Mouse (Mus musculus) midbrain, embryonic 10.5 days (tissue): ENCODE results near the gene Efnb3. TPM values are rescaled to one million over a fixed set of nuclear protein-coding genes. Genes with fewer than 3 reads are reported as not detected.
A peak's percentile ranks its signal among the peaks of the same experiment; 100 is the strongest.

ENCODE experiments used
- DNase-seq: peaks from one replicate; pipeline ENCODE4 v3.0.0-alpha.2; 2017; ENCODE audit warnings: low spot score
- H3K27ac ChIP-seq: fragments of 300-500 bp; sonication (generic); replicated peaks from 2 replicates; pipeline ENCODE4 v1.5.1; 2016; ENCODE audit warnings: mild to moderate bottlenecking
- H3K27me3 ChIP-seq: fragments of 300-500 bp; sonication (generic); 2 replicates; pipeline ENCODE4 v1.6.1; 2016; ENCODE audit warnings: low read depth, mild to moderate bottlenecking; ENCODE audit not compliant: poor library complexity, severe bottlenecking
- H3K36me3 ChIP-seq: fragments of 300-500 bp; sonication (generic); 2 replicates; pipeline ENCODE4 v1.6.1; 2016; ENCODE audit warnings: mild to moderate bottlenecking, moderate library complexity
- H3K4me1 ChIP-seq: fragments of 300-500 bp; sonication (generic); 2 replicates; pipeline ENCODE4 v1.6.1; 2016
- H3K4me3 ChIP-seq: fragments of 300-500 bp; sonication (generic); 2 replicates; pipeline ENCODE4 v1.5.1; 2016; ENCODE audit warnings: mild to moderate bottlenecking, moderate library complexity
- H3K9me3 ChIP-seq: fragments of 300-500 bp; sonication (generic); replicated peaks from 2 replicates; pipeline ENCODE4 v1.6.1; 2016; ENCODE audit warnings: mild to moderate bottlenecking
- WGBS: fragments of 180-500 bp; shearing (Covaris S2); methylation state at CpG from one replicate; pipeline ENCODE4 v1.1.7; 2016; 5-methylcytosine and 5-hydroxymethylcytosine counted together
- polyA plus RNA-seq: library from polyadenylated mRNA; unstranded; fragments of >200 nt; fragmentation: Nextera tagmentation; extraction: Ambion mirVana; gene quantifications from 2 replicates; pipeline ENCODE4 v1.2.1, GENCODE M21; 2016

The Efnb3 gene
- polyA plus RNA-seq: 48.8 and 53.9 TPM in 2 replicates

- peaks cover 55% of the 10 kb centered on the region for H3K36me3 ChIP-seq
- whole genome bisulfite sequencing: under 1% methylated on average over 59 of the region's 59 CpGs
- peak within 1 kb of the TSS; percentile 94 for H3K4me3 ChIP-seq
- peaks cover 21% of the 10 kb centered on the region for H3K27me3 ChIP-seq
- H3K4me1 ChIP-seq: peaks cover 99% of the 10 kb centered on the region
- DNase-seq: peak; percentile 84
- peak within 1 kb of the TSS; percentile 97 for H3K27ac ChIP-seq
- no peaks in the 10 kb centered on the region for H3K9me3 ChIP-seq
These were observed at the start of gene Efnb3 for GRCm38 (mm10) chr11:69559851-69560765. Gene Efnb3 (minus strand): TSS chr11:69560205.

- H3K4me1 ChIP-seq: peaks cover 29% of the 10 kb centered on the region
- 65% methylated on average over 7 of the region's 7 CpGs for WGBS
- no peaks in the 10 kb centered on the region for H3K36me3 ChIP-seq
- H3K4me3 ChIP-seq: no peak overlapping the region
- H3K27me3 ChIP-seq: peaks cover 16% of the 10 kb centered on the region
- no peak overlapping the region for H3K27ac ChIP-seq
- no peaks in the 10 kb centered on the region for H3K9me3 ChIP-seq
- DNase-seq: no peak
These were observed 49.4 kb upstream of the Efnb3 start for GRCm38 (mm10) chr11:69609416-69609815.

- no peak overlapping the region for H3K4me3 ChIP-seq
- no peaks in the 10 kb centered on the region for H3K9me3 ChIP-seq
- H3K27me3 ChIP-seq: peaks cover 23% of the 10 kb centered on the region
- H3K4me1 ChIP-seq: peaks cover 25% of the 10 kb centered on the region
- no peak for DNase-seq
- H3K27ac ChIP-seq: no peak overlapping the region
- 94% methylated on average over 3 of the region's 3 CpGs for whole genome bisulfite sequencing
- H3K36me3 ChIP-seq: no peaks in the 10 kb centered on the region
These were observed 48.5 kb upstream of the Efnb3 start for GRCm38 (mm10) chr11:69608525-69608924.

GRCm38 (mm10) chr11:69606832-69607231 lies 46.8 kb upstream of the Efnb3 start:
- H3K36me3 ChIP-seq: no peaks in the 10 kb centered on the region
- no peak for DNase-seq
- no peaks in the 10 kb centered on the region for H3K9me3 ChIP-seq
- 0 out of 2 replicates have a peak overlapping the region, but pooled peaks have one; percentile 71 for H3K4me3 ChIP-seq
- H3K27me3 ChIP-seq: peaks cover 38% of the 10 kb centered on the region
- H3K27ac ChIP-seq: no peak overlapping the region
- peaks cover 21% of the 10 kb centered on the region for H3K4me1 ChIP-seq
- 84% methylated on average over 2 of the region's 2 CpGs for WGBS

- no peak for DNase-seq
- H3K27ac ChIP-seq: peak overlapping the region; percentile 83
- 67% methylated on average over 2 of the region's 2 CpGs for WGBS
- peaks cover 38% of the 10 kb centered on the region for H3K27me3 ChIP-seq
- peak overlapping the region; percentile 71 for H3K4me3 ChIP-seq
- no peaks in the 10 kb centered on the region for H3K9me3 ChIP-seq
- H3K4me1 ChIP-seq: peaks cover 21% of the 10 kb centered on the region
- no peaks in the 10 kb centered on the region for H3K36me3 ChIP-seq
These were observed 46.4 kb upstream of the Efnb3 start for GRCm38 (mm10) chr11:69606491-69606795.

GRCm38 (mm10) chr11:69605726-69606490 lies 45.9 kb upstream of the Efnb3 start, which contains the start of gene Atp1b2:
Gene Atp1b2 (minus strand): TSS chr11:69605942.
- WGBS: 4% methylated on average over 32 of the region's 32 CpGs
- H3K27ac ChIP-seq: peak within 1 kb of the TSS; percentile 83
- peak within 1 kb of the TSS; percentile 71 for H3K4me3 ChIP-seq

GRCm38 (mm10) chr11:69604795-69605664 lies 45.0 kb upstream of the Efnb3 start:
- peaks cover 33% of the 10 kb centered on the region for H3K4me1 ChIP-seq
- peak; percentile 47 for DNase-seq
- peaks cover 38% of the 10 kb centered on the region for H3K27me3 ChIP-seq
- H3K4me3 ChIP-seq: peak overlapping the region; percentile 71
- WGBS: under 1% methylated on average over 73 of the region's 73 CpGs
- no peaks in the 10 kb centered on the region for H3K9me3 ChIP-seq
- H3K36me3 ChIP-seq: 0 out of 2 replicates have a peak, but pooled peaks cover 4% of the 10 kb centered on the region
- H3K27ac ChIP-seq: peak overlapping the region; percentile 83

More at GRCm38 (mm10) chr11:69605726-69606490, 45.9 kb upstream of the Efnb3 start, which contains the start of gene Atp1b2:
- Histone ChIP-seq H3K36me3 (0 out of 2 replicates have a peak, but pooled peaks cover 3% of the 10 kb centered on the region), H3K9me3 (no peaks in the 10 kb centered on the region), H3K4me1 (peaks cover 24% of the 10 kb centered on the region), H3K27me3 (peaks cover 38% of the 10 kb centered on the region)
- peak; percentile 78 for DNase-seq

GRCm38 (mm10) chr11:69604347-69604746 lies 44.3 kb upstream of the Efnb3 start:
- Histone ChIP-seq H3K36me3 (0 out of 2 replicates have a peak, but pooled peaks cover 4% of the 10 kb centered on the region), H3K4me1 (peaks cover 40% of the 10 kb centered on the region), H3K9me3 (no peaks in the 10 kb centered on the region), H3K27me3 (peaks cover 38% of the 10 kb centered on the region), H3K4me3 (peak overlapping the region; percentile 71), H3K27ac (peak overlapping the region; percentile 83)
- no peak for DNase-seq
- WGBS: 72% methylated on average over 3 of the region's 3 CpGs

- Histone ChIP-seq H3K4me3 (no peak overlapping the region; the same call in 1 of the 2 replicates), H3K4me1 (peaks cover 45% of the 10 kb centered on the region), H3K9me3 (no peaks in the 10 kb centered on the region), H3K36me3 (0 out of 2 replicates have a peak, but pooled peaks cover 4% of the 10 kb centered on the region), H3K27me3 (peaks cover 38% of the 10 kb centered on the region), H3K27ac (no peak overlapping the region)
- no peak for DNase-seq
- WGBS: 82% methylated on average over 8 of the region's 8 CpGs
These were observed 43.5 kb upstream of the Efnb3 start for GRCm38 (mm10) chr11:69603516-69603915.

- Histone ChIP-seq H3K27ac (no peak overlapping the region), H3K4me1 (peaks cover 45% of the 10 kb centered on the region), H3K4me3 (no peak overlapping the region), H3K27me3 (peaks cover 37% of the 10 kb centered on the region), H3K9me3 (no peaks in the 10 kb centered on the region), H3K36me3 (0 out of 2 replicates have a peak, but pooled peaks cover 4% of the 10 kb centered on the region)
- DNase-seq: no peak
- WGBS: 87% methylated on average over 3 of the region's 3 CpGs
These were observed 41.8 kb upstream of the Efnb3 start for GRCm38 (mm10) chr11:69601768-69602167.

GRCm38 (mm10) chr11:69600098-69600497 lies 40.1 kb upstream of the Efnb3 start:
- DNase-seq: peak; percentile 51
- peak overlapping the region; percentile 81 for H3K27ac ChIP-seq
- H3K36me3 ChIP-seq: peaks cover 10% of the 10 kb centered on the region
- H3K4me1 ChIP-seq: peaks cover 35% of the 10 kb centered on the region
- H3K4me3 ChIP-seq: peak overlapping the region; percentile 28
- no peaks in the 10 kb centered on the region for H3K9me3 ChIP-seq
- H3K27me3 ChIP-seq: peaks cover 30% of the 10 kb centered on the region
- 9% methylated on average over 6 of the region's 6 CpGs for WGBS

- 5% methylated on average over 9 of the region's 9 CpGs for WGBS
- H3K27me3 ChIP-seq: peaks cover 24% of the 10 kb centered on the region
- H3K4me3 ChIP-seq: peak overlapping the region; percentile 28
- no peak for DNase-seq
- H3K4me1 ChIP-seq: peaks cover 28% of the 10 kb centered on the region
- H3K9me3 ChIP-seq: no peaks in the 10 kb centered on the region
- H3K27ac ChIP-seq: peak overlapping the region; percentile 81
- H3K36me3 ChIP-seq: peaks cover 17% of the 10 kb centered on the region
These were observed 39.4 kb upstream of the Efnb3 start for GRCm38 (mm10) chr11:69599436-69599835.
